Mouse (Mus musculus) G1E-ER4 (cell line): ENCODE measurements around the gene Sart1. TPM values are rescaled to one million over a fixed set of nuclear protein-coding genes. Genes with fewer than 3 reads are reported as not detected.

Experiments used
- GATA1 ChIP-seq: IDR thresholded peaks from one replicate; pipeline ENCODE4 v1.8.0; 2012; ENCODE audit warnings: low read length, inconsistent platforms
- polyA plus RNA-seq: library from polyadenylated mRNA; stranded (reverse); fragments of >175 nt; gene quantifications from 2 replicates; pipeline ENCODE4 v1.2.3, GENCODE M21; 2012

Sart1 gene
- polyA plus RNA-seq, 1 experiment = 219 TPM

GRCm38 (mm10) chr19:5422895-5423443, 34.5 kb upstream of the Sart1 start:
- TF ChIP-seq GATA1 = no peak

DNA sequence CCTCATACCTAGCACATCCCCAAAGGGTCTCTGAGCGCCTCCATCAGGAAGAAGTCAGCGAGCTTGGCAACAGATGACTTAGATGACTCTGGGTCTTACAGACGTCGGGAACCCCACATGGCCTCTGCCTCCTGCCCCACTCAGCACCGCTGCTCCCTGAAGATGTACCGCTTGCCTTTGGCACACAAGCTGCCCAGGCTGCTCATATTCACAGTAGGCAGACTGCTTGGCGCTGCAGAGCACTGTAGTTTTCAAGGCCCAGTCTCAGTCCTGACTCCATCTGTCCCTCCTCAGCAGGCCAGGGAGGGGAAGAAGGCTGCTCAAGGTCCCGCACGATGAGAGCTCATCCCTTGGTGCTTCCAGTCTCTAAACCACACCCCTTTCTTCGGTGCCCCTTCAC, 33.8 kb upstream of the Sart1 start:
- no peak for TF ChIP-seq GATA1

DNA sequence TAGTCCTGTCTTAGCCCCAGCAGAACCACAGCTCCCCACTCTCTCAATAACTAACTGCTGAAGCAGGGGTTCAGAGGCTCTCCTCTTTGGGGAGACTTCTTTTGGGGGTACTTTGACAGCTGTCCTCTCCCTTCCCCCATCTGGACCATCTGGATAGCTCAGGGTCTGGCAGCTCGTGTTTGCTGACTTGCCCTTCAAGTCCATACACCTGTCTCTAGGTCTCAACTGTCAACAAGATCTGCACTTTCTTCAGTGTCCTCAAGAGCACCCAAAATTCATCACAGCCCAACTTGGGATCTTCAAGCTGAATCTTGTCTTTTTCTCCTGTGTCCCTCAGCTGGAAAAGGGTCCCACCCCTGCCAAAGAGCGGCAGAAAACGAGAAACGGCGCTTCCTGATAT, 33.3 kb upstream of the Sart1 start:
- TF ChIP-seq GATA1 = no peak

- no peak for TF ChIP-seq GATA1
Measured at GRCm38 (mm10) chr19:5420579-5420978, 32.1 kb upstream of the Sart1 start.

GRCm38 (mm10) chr19:5419630-5420029, 31.1 kb upstream of the Sart1 start:
- no peak for TF ChIP-seq GATA1

- no peak for TF ChIP-seq GATA1
Measured at GRCm38 (mm10) chr19:5418750-5419466, 30.4 kb upstream of the Sart1 start.

DNA sequence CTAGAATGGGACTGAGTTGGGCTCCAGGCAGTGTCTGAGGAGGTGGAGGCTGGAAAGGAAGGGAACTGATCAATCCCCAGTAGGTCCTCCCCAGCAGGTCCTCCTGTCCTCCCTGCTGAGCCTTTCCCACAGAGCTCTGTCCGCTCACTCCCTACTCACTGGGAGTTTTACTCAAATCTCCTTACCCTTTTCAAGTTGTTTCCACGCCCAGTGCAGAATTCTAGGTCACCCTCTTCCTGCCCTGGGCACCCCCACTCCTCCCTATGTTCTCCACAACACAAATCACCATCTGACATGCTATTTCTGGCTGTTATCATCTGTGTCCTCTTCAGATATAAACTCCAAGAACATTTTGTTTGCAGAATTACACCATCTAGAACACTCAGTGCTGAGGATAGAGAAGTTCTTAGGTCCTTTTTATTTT, 26.0 kb upstream of the Sart1 start:
- no peak for TF ChIP-seq GATA1

DNA sequence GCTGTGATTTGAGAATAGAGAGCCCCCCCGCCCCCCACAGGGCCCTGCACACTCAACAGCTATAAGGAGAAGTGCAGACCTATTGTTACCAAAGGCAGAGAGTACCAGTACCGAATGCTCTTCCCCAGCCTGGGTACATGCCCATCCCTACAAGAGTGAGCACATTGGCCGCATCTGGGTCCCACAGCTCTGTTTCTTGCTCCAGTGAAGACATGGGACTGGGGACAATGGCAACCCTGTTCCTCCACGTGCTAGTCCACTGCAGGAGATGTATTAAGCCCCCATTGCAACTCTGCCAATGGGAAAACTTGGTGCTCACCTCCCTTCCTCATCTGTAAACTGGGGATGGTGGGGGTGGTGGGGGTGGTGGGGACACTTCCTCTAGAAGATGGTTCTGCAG, 25.3 kb upstream of the Sart1 start:
- no peak for TF ChIP-seq GATA1

- TF ChIP-seq GATA1 = no peak
Measured at GRCm38 (mm10) chr19:5411961-5412360, 23.5 kb upstream of the Sart1 start.

GRCm38 (mm10) chr19:5410641-5411040, 22.1 kb upstream of the Sart1 start:
- TF ChIP-seq GATA1 = no peak

- TF ChIP-seq GATA1 = no peak
Measured at GRCm38 (mm10) chr19:5409068-5409467, 20.6 kb upstream of the Sart1 start.

DNA sequence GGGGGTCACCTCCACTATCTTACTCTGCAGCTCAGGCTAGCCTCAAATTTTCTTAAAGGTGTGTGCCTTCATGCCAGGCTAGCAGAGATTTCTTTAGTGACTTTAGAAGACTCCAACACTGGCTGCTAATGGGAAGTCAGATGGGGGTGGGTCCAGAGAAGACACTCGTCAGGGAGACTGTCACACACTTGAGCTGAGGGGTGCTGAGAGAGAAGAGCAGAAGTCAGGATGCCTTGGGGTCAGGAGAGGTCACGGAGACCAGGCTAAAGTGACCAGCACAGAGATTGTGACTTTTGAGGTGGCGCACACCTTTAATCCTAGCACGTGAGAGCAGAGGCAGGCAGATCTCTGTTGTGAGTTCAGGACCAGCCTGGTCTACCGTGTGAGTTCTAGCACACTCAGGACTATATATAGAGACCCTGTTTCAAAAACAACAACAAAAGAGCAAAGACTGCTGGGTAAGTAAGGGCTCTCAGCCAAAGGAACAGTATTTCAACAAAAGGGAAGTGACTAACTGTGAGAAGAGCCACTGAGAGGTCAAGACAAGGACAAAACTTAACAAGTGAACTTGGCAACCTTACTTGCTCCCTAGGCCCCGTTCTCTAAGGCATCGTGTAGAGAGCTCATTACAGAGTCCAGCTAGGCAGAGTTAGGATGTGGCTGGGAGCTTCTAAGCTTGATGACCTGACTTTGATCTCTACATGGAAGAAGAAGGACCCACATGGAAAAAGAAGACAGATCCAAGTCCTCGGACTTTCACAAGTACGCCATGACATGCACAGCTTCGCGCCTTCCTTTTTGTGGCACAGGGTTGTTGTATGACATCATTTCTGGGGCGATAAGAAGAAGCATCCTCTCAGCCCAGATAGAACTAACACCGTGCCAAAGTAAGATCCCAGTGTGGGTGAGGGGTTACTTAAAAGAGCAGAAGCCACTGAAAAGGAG, 19.8 kb upstream of the Sart1 start:
- TF ChIP-seq GATA1 = no peak

DNA sequence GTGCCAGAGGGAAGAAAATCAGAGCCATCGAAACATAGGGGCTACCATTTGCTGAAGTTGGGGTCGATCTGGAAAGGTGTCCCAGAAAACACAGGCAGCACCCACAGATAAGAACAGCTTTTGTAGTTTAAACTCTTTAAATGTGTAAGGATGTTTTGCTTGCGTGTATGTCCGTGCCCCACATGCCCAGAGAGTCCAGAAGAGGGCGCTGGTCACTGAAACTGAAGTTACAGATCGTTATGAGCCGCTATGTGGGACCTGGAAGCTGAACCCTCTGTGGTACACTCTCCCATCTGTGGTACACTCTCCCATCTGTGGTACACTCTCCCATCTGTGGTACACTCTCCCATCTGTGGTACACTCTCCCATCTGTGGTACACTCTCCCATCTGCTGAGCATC, 18.6 kb upstream of the Sart1 start:
- TF ChIP-seq GATA1 = no peak

- no peak for TF ChIP-seq GATA1
Measured at GRCm38 (mm10) chr19:5405924-5406323, 17.4 kb upstream of the Sart1 start.

DNA sequence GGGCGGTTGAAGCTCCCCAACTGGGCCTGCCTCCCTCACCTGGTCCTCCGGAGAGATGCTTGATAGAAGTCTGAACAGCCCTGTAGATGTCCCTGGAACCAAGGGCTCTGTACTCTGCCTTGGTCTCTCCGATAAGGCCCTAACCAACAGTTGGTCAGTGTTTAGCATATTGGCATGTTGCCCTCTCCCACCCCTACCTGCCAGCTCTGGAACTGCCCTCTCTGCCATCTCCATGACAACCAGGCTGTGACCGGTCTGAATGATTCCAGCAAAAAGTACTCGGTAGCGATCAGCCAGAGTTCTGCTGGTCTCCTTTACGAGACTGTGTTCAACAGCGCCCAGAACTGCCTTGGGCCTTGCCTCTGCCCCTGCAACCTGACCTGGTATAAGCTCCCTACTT, 13.8 kb upstream of the Sart1 start, which contains the start of gene Tsga10ip:
Tsga10ip (minus strand) TSS at position 234 of the 400 bp plus-strand sequence.
- no peak for TF ChIP-seq GATA1

GRCm38 (mm10) chr19:5395371-5395770, 6.9 kb upstream of the Sart1 start:
- no peak for TF ChIP-seq GATA1
